21 mouse cellular contexts compared by ENCODE assay signal in the genomic region with DNA sequence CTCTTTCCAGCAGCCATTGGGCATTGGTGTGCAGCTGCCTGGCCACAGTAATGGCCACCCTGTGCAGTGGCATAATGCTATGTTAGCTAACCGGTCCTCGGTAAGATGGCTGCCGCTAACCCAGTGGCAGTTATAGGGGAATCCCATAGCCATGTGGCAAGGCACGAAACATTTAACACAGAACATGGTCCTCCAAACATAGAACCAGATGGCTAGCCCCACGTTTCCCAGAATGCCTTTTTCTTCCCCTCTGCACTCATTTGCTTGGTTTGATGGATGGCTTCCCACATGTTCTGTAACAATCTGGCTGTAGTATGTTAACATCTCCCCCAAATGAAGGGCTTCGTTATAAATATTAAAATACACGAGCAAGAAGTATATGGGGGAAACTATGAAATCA. TPM values are rescaled to one million over a fixed set of nuclear protein-coding genes. Genes with fewer than 3 reads are reported as not detected.
DNase-seq lines count a peak whose midpoint lies in the region; ATAC-seq and TF ChIP-seq lines count a peak whose summit lies in the region.
"Had no signal": no experiment of that assay in that cellular context is flagged by ENCODE, and none has a peak within 500 bp of the region (broad histone marks: within the 10 kb centered on the region; RNA-seq: fewer than 3 reads in every experiment).

No protein-coding gene starts in this region.

- no peak for TF ChIP-seq EP300 in lung, postnatal 0 days (IDR thresholded peaks at IDR 0.05)

- H3K36me3 ChIP-seq in forebrain, embryonic 15.5 days: no peaks in the 10 kb centered on the region
- no peaks in the 10 kb centered on the region for H3K36me3 ChIP-seq in forebrain, embryonic 12.5 days (replicated peaks)
- H3K36me3 ChIP-seq in lung, postnatal 0 days (ENCODE audit: insufficient read depth, low read length): no peaks in the 10 kb centered on the region
- H3K36me3 ChIP-seq: embryonic facial prominence, embryonic 15.5 days; heart, embryonic 13.5 days; hindbrain, embryonic 15.5 days had no signal

- peak; percentile 55; the same call in 1 of the 2 replicates for ATAC-seq in forebrain, embryonic 15.5 days (replicated peaks)
- no peak for ATAC-seq in forebrain, embryonic 12.5 days (ENCODE audit: low FRiP score)
- no peak for ATAC-seq in lung, postnatal 0 days

- 0 out of 2 replicates have a peak overlapping the region, but pooled peaks have one; percentile 11 for H3K27ac ChIP-seq in forebrain, embryonic 15.5 days (replicated peaks)
- H3K27ac ChIP-seq in forebrain, embryonic 12.5 days: no peak overlapping the region
- no peak overlapping the region; the same call in 1 of the 2 replicates for H3K27ac ChIP-seq in layer of hippocampus, adult 2 months
- H3K27ac ChIP-seq in lung, postnatal 0 days (ENCODE audit: low read length): no peak overlapping the region
- H3K27ac ChIP-seq: embryonic facial prominence, embryonic 15.5 days; gastrocnemius, adult 2 months; heart, embryonic 13.5 days; hindbrain, embryonic 15.5 days had no signal

- H3K27me3 ChIP-seq in forebrain, embryonic 15.5 days: no peaks in the 10 kb centered on the region
- no peaks in the 10 kb centered on the region for H3K27me3 ChIP-seq in forebrain, embryonic 12.5 days
- no peaks in the 10 kb centered on the region for H3K27me3 ChIP-seq in lung, postnatal 0 days (replicated peaks; ENCODE audit: insufficient read depth, low read length)
- H3K27me3 ChIP-seq: embryonic facial prominence, embryonic 15.5 days; heart, embryonic 13.5 days; hindbrain, embryonic 15.5 days had no signal

- no peak overlapping the region for H3K4me3 ChIP-seq in forebrain, embryonic 15.5 days
- H3K4me3 ChIP-seq in forebrain, embryonic 12.5 days (replicated peaks): no peak overlapping the region
- no peak overlapping the region for H3K4me3 ChIP-seq in layer of hippocampus, adult 2 months
- H3K4me3 ChIP-seq in lung, postnatal 0 days (ENCODE audit: low read depth, low read length): no peak overlapping the region
- H3K4me3 ChIP-seq: embryonic facial prominence, embryonic 15.5 days; erythroblast, embryonic 14.5 days; gastrocnemius, adult 2 months; heart, embryonic 13.5 days; hindbrain, embryonic 15.5 days had no signal

- no peaks in the 10 kb centered on the region for H3K9me3 ChIP-seq in forebrain, embryonic 15.5 days
- no peaks in the 10 kb centered on the region for H3K9me3 ChIP-seq in forebrain, embryonic 12.5 days
- no peaks in the 10 kb centered on the region for H3K9me3 ChIP-seq in lung, postnatal 0 days (ENCODE audit: low read length)
- H3K9me3 ChIP-seq: embryonic facial prominence, embryonic 15.5 days; heart, embryonic 13.5 days; hindbrain, embryonic 15.5 days had no signal

- H3K4me2 ChIP-seq in forebrain, embryonic 15.5 days (replicated peaks): no peak overlapping the region
- H3K4me2 ChIP-seq in forebrain, embryonic 12.5 days: no peak overlapping the region
- H3K4me2 ChIP-seq in lung, postnatal 0 days (replicated peaks; ENCODE audit: low read depth, low read length): no peak overlapping the region
- H3K4me2 ChIP-seq: embryonic facial prominence, embryonic 15.5 days; heart, embryonic 13.5 days; hindbrain, embryonic 15.5 days had no signal

- 68% methylated on average over 7 of the region's 7 CpGs for WGBS in forebrain, embryonic 15.5 days
- 95% methylated on average over 7 of the region's 7 CpGs for WGBS in forebrain, embryonic 12.5 days
- 88% methylated on average over 7 of the region's 7 CpGs for WGBS in lung, postnatal 0 days

- TF ChIP-seq CTCF in layer of hippocampus, adult 2 months (conservative IDR thresholded peaks at IDR 0.05): no peak
- TF ChIP-seq CTCF in lung, postnatal 0 days (IDR thresholded peaks at IDR 0.05): no peak

- DNase-seq in layer of hippocampus, adult 2 months (ENCODE audit: low spot score in 2 of 2): peak; percentile 14 to 16
- no peak for DNase-seq in layer of hippocampus, adult 9-10 months (ENCODE audit: low spot score)
- peak; percentile 42 to 57 for DNase-seq in layer of hippocampus, postnatal 14 days (ENCODE audit: low spot score in 2 of 2)
- no peak for DNase-seq in lung, postnatal 0 days (ENCODE audit: low spot score)
- DNase-seq in gastrocnemius, postnatal 4 days (ENCODE audit: low spot score in 2 of 2): no peak
- DNase-seq: adrenal gland, postnatal 10 days; cerebellum, adult 2 months; cerebellum, postnatal 14 days; embryo, embryonic 11 days; gastrocnemius, adult 2 months; gastrocnemius, postnatal 25 days; heart, adult 11 months; heart, postnatal 36 days had no signal

- H3K4me1 ChIP-seq in forebrain, embryonic 15.5 days: no peaks in the 10 kb centered on the region
- H3K4me1 ChIP-seq in forebrain, embryonic 12.5 days: no peaks in the 10 kb centered on the region
- H3K4me1 ChIP-seq in lung, postnatal 0 days (ENCODE audit: insufficient read depth, low read depth, low read length): no peaks in the 10 kb centered on the region
- H3K4me1 ChIP-seq: embryonic facial prominence, embryonic 15.5 days; heart, embryonic 13.5 days; hindbrain, embryonic 15.5 days had no signal

- H3K9ac ChIP-seq in forebrain, embryonic 15.5 days (replicated peaks): no peak overlapping the region
- H3K9ac ChIP-seq in forebrain, embryonic 12.5 days: no peak overlapping the region
- no peak overlapping the region for H3K9ac ChIP-seq in lung, postnatal 0 days (replicated peaks; ENCODE audit: low read depth)
- H3K9ac ChIP-seq: embryonic facial prominence, embryonic 15.5 days; heart, embryonic 13.5 days; hindbrain, embryonic 15.5 days had no signal

RNA-seq across cellular contexts. Expression of a gene that starts 27.0 kb away (rescaled TPM):
- polyA plus RNA-seq in forebrain, embryonic 15.5 days (2015; fragmentation: Nextera tagmentation; extraction: Ambion mirVana): 42.5 and 44.4 TPM in 2 replicates
- polyA plus RNA-seq in forebrain, embryonic 12.5 days (2016; fragmentation: Nextera tagmentation; extraction: Ambion mirVana): 29.1 and 31.6 TPM in 2 replicates
- total RNA-seq in layer of hippocampus, adult 2 months (2021): 1 to 10 TPM; 6.5 to 6.7 TPM
- total RNA-seq in layer of hippocampus, postnatal 14 days (2021): 10 to 100 TPM; 10.9 to 11.4 TPM
- 13.1 and 16.6 TPM in 2 replicates for polyA plus RNA-seq in lung, postnatal 0 days (2015; fragmentation: Nextera tagmentation; extraction: Ambion mirVana)
- 10 to 100 TPM; 15.2 to 15.9 TPM for total RNA-seq in gastrocnemius, postnatal 4 days (2021)

RNA-seq across cellular contexts. Expression of a gene that starts 36.1 kb away (rescaled TPM):
- 39.2 and 42.1 TPM in 2 replicates for polyA plus RNA-seq in forebrain, embryonic 15.5 days (2015; fragmentation: Nextera tagmentation; extraction: Ambion mirVana)
- 46.6 and 49.3 TPM in 2 replicates for polyA plus RNA-seq in forebrain, embryonic 12.5 days (2016; fragmentation: Nextera tagmentation; extraction: Ambion mirVana)
- 1 to 10 TPM; 5.5 TPM for total RNA-seq in layer of hippocampus, adult 2 months (2021)
- total RNA-seq in layer of hippocampus, postnatal 14 days (2021): 1 to 10 TPM; 6.6 to 8.8 TPM
- 3.8 and 8.4 TPM in 2 replicates for polyA plus RNA-seq in lung, postnatal 0 days (2015; fragmentation: Nextera tagmentation; extraction: Ambion mirVana)
- 10 to 100 TPM; 13.8 to 16.9 TPM for total RNA-seq in gastrocnemius, postnatal 4 days (2021)
- total RNA-seq: common myeloid progenitor, adult 5-6 weeks; MEL had no signal
- polyA plus RNA-seq: erythroblast, embryonic 14.5 days had no signal

Comparison
In these comparisons a context has a peak if more than half of its experiments do, and no peak if none do; other contexts are left out.
1. DNase-seq: peak in layer of hippocampus, adult 2 months (2 of 2) and layer of hippocampus, postnatal 14 days (2 of 2); none in layer of hippocampus, adult 9-10 months (single experiment), lung, postnatal 0 days (single experiment) and gastrocnemius, postnatal 4 days (0 of 2).